ENCODE assay signal across 27 mouse cellular contexts in genomic region chr13:52262949-52263550, GRCm38 (mm10).
DNase-seq lines count a peak whose midpoint lies in the region; ATAC-seq lines count a peak whose summit lies in the region.
"Had no signal": no experiment of that assay in that cellular context is flagged by ENCODE, and none has a peak within 500 bp of the region (broad histone marks: within the 10 kb centered on the region; RNA-seq: fewer than 3 reads in every experiment).

No protein-coding gene starts in this region.

- no peaks in the 10 kb centered on the region for H3K4me1 ChIP-seq in midbrain, embryonic 14.5 days (ENCODE audit: control insufficient read depth, insufficient read depth, low read length)
- no peaks in the 10 kb centered on the region for H3K4me1 ChIP-seq in midbrain, embryonic 13.5 days (replicated peaks)
- H3K4me1 ChIP-seq: embryonic facial prominence, embryonic 12.5 days; heart, embryonic 15.5 days; liver, embryonic 15.5 days; midbrain, embryonic 12.5 days; neural tube, embryonic 12.5 days had no signal

- no peak overlapping the region for H3K4me2 ChIP-seq in midbrain, embryonic 14.5 days (ENCODE audit: low read length)
- no peak overlapping the region for H3K4me2 ChIP-seq in midbrain, embryonic 13.5 days (replicated peaks)
- H3K4me2 ChIP-seq: embryonic facial prominence, embryonic 12.5 days; heart, embryonic 15.5 days; limb, embryonic 12.5 days; liver, embryonic 15.5 days; lung, embryonic 14.5 days; midbrain, embryonic 12.5 days; neural tube, embryonic 12.5 days had no signal

- no peak overlapping the region for H3K9ac ChIP-seq in midbrain, embryonic 14.5 days (replicated peaks; ENCODE audit: low read length)
- H3K9ac ChIP-seq in midbrain, embryonic 13.5 days (replicated peaks) = no peak overlapping the region
- H3K9ac ChIP-seq: embryonic facial prominence, embryonic 12.5 days; heart, embryonic 15.5 days; limb, embryonic 12.5 days; liver, embryonic 15.5 days; lung, embryonic 14.5 days; midbrain, embryonic 12.5 days; neural tube, embryonic 12.5 days had no signal

- ATAC-seq in frontal cortex, adult (ENCODE audit: low TSS enrichment) = peak; percentile 79; the same call in 1 of the 2 replicates
- ATAC-seq in midbrain, embryonic 14.5 days (ENCODE audit: low FRiP score, low TSS enrichment) = no peak
- no peak for ATAC-seq in midbrain, embryonic 13.5 days
- ATAC-seq in granulocyte monocyte progenitor cell, adult 5-6 weeks (replicated peaks; ENCODE audit: poor library complexity, severe bottlenecking) = no peak
- ATAC-seq: forebrain, embryonic 16.5 days; hindbrain, embryonic 16.5 days; Patski had no signal

- no peak for DNase-seq in frontal cortex, postnatal 14 days (ENCODE audit: low spot score in 2 of 2)
- DNase-seq in midbrain, embryonic 14.5 days = peak; percentile 50
- DNase-seq in CD4-positive helper T cell, adult 2 months (ENCODE audit: low read depth, low spot score) = peak; percentile 14
- DNase-seq in right cerebral cortex, postnatal 10 days (ENCODE audit: low spot score in 2 of 2) = peak; percentile 44 to 62
- DNase-seq: adrenal gland, postnatal 10 days; cerebellum, adult 11-12 months; cerebellum, adult 9-11 months; embryo, embryonic 11 days; gastrocnemius, postnatal 10 days; kidney, adult 2 months; kidney, postnatal 10 days; lung, embryonic 14.5 days; lung, postnatal 14 days; thymus, postnatal 4 days had no signal

- H3K9me3 ChIP-seq in midbrain, embryonic 14.5 days (ENCODE audit: control insufficient read depth, low read length) = no peaks in the 10 kb centered on the region
- no peaks in the 10 kb centered on the region for H3K9me3 ChIP-seq in midbrain, embryonic 13.5 days
- H3K9me3 ChIP-seq: embryonic facial prominence, embryonic 12.5 days; heart, embryonic 15.5 days; limb, embryonic 12.5 days; liver, embryonic 15.5 days; midbrain, embryonic 12.5 days; neural tube, embryonic 12.5 days had no signal

- no peak overlapping the region for H3K27ac ChIP-seq in midbrain, embryonic 14.5 days (replicated peaks; ENCODE audit: low read depth, low read length)
- no peak overlapping the region; the same call in 1 of the 2 replicates for H3K27ac ChIP-seq in midbrain, embryonic 13.5 days
- H3K27ac ChIP-seq: embryonic facial prominence, embryonic 12.5 days; heart, embryonic 15.5 days; limb, embryonic 12.5 days; liver, embryonic 15.5 days; midbrain, embryonic 12.5 days; neural tube, embryonic 12.5 days; stomach, postnatal 0 days had no signal

- H3K27me3 ChIP-seq in midbrain, embryonic 14.5 days (ENCODE audit: control insufficient read depth, insufficient read depth, low read length) = no peaks in the 10 kb centered on the region
- no peaks in the 10 kb centered on the region for H3K27me3 ChIP-seq in midbrain, embryonic 13.5 days
- H3K27me3 ChIP-seq: embryonic facial prominence, embryonic 12.5 days; heart, embryonic 15.5 days; limb, embryonic 12.5 days; liver, embryonic 15.5 days; midbrain, embryonic 12.5 days; neural tube, embryonic 12.5 days had no signal

- 79% methylated on average over 14 of the region's 14 CpGs for WGBS in midbrain, embryonic 14.5 days
- WGBS in midbrain, embryonic 13.5 days = 78% methylated on average over 14 of the region's 14 CpGs

- H3K36me3 ChIP-seq in midbrain, embryonic 14.5 days (ENCODE audit: control insufficient read depth, insufficient read depth, low read length) = no peaks in the 10 kb centered on the region
- H3K36me3 ChIP-seq in midbrain, embryonic 13.5 days = no peaks in the 10 kb centered on the region
- H3K36me3 ChIP-seq: embryonic facial prominence, embryonic 12.5 days; heart, embryonic 15.5 days; limb, embryonic 12.5 days; liver, embryonic 15.5 days; midbrain, embryonic 12.5 days; neural tube, embryonic 12.5 days had no signal

- H3K4me3 ChIP-seq in midbrain, embryonic 14.5 days (replicated peaks; ENCODE audit: low read depth, low read length) = no peak overlapping the region
- no peak overlapping the region for H3K4me3 ChIP-seq in midbrain, embryonic 13.5 days (replicated peaks)
- H3K4me3 ChIP-seq: embryonic facial prominence, embryonic 12.5 days; heart, embryonic 15.5 days; limb, embryonic 12.5 days; liver, embryonic 15.5 days; midbrain, embryonic 12.5 days; neural tube, embryonic 12.5 days had no signal

Comparison
In these comparisons a context has a peak if more than half of its experiments do, and no peak if none do; other contexts are left out.
1. DNase-seq: peak in midbrain, embryonic 14.5 days (single experiment), CD4-positive helper T cell, adult 2 months (single experiment) and right cerebral cortex, postnatal 10 days (2 of 2); none in frontal cortex, postnatal 14 days (0 of 2).